Mouse (Mus musculus) testis, postnatal 14 days (tissue): ENCODE measurements around the gene Gm5862.
"Not testable (repeated sequence)": the region's sequence is repeated elsewhere in the genome, so short reads cannot be mapped to it uniquely, and the experiment has no call there.

Experiments
- DNase-seq: peaks from one replicate; pipeline ENCODE4 v3.0.0; 2021; ENCODE audit warnings: low spot score

The Gm5862 gene

GRCm38 (mm10) chr5:26022816-26023215 is at the start of gene Gm5862:
Gene Gm5862, minus strand, starts transcription at chr5:26022916.
- DNase-seq, result not testable (repeated sequence)

GRCm38 (mm10) chr5:26070716-26071115 is 48.0 kb upstream of the Gm5862 start:
- DNase-seq, result no peak

- not testable (repeated sequence) for DNase-seq
Measured at GRCm38 (mm10) chr5:26058481-26058880, 35.8 kb upstream of the Gm5862 start, which contains the start of gene Gm7347. Gene Gm7347, minus strand, starts transcription at chr5:26058581.

- DNase-seq, result not testable (repeated sequence)
Measured at GRCm38 (mm10) chr5:26039458-26039857, 16.7 kb upstream of the Gm5862 start, which contains the start of gene Speer4a. Gene Speer4a, minus strand, starts transcription at chr5:26039558.

- not testable (repeated sequence) for DNase-seq
Measured at GRCm38 (mm10) chr5:26007697-26008096, 15.0 kb downstream of the Gm5862 start.

GRCm38 (mm10) chr5:26006937-26007695 is 15.6 kb downstream of the Gm5862 start:
- DNase-seq, result peak; percentile 25

GRCm38 (mm10) chr5:26004698-26005097 is 18.0 kb downstream of the Gm5862 start, which contains the start of gene Gm1979:
Gene Gm1979, minus strand, starts transcription at chr5:26004798.
- not testable (repeated sequence) for DNase-seq

- DNase-seq, result not testable (repeated sequence)
Measured at GRCm38 (mm10) chr5:25988550-25988949, 34.2 kb downstream of the Gm5862 start, which contains the start of gene Gm21698. Gene Gm21698, minus strand, starts transcription at chr5:25988650.

GRCm38 (mm10) chr5:25972563-25972962 is 50.2 kb downstream of the Gm5862 start, which contains the start of gene Gm21680:
Gene Gm21680, minus strand, starts transcription at chr5:25972663.
- not testable (repeated sequence) for DNase-seq
